Mouse (Mus musculus) kidney, postnatal 0 days (tissue): ENCODE measurements at regions not wholly inside any gene's neighbourhood (a gene's known extent, or its start where the extent isn't known, plus 50 kb on each side); places are given as distances from the start of the nearest gene placed in this dataset.

Experiments used
- ATAC-seq: fragments of 200-750 bp; cut with Nextera tagmentation; replicated peaks from 2 replicates; pipeline ENCODE4 v1.8.0; 2017; ENCODE audit warnings: low read depth, moderate number of reproducible peaks, moderate TSS enrichment, moderate library complexity; ENCODE audit not compliant: low FRiP score
- DNase-seq: peaks from one replicate; pipeline ENCODE4 v3.0.0-alpha.2; 2016; ENCODE audit warnings: low spot score
- H3K27ac ChIP-seq: fragments of 300-500 bp; sonication (generic); 2 replicates; pipeline ENCODE4 v1.5.1; 2014; ENCODE audit warnings: mild to moderate bottlenecking
- H3K27me3 ChIP-seq: fragments of 300-500 bp; sonication (generic); 2 replicates; pipeline ENCODE4 v1.6.1; 2014; ENCODE audit warnings: low read length, mixed read lengths; ENCODE audit not compliant: insufficient read depth
- H3K36me3 ChIP-seq: fragments of 300-500 bp; sonication (generic); 2 replicates; pipeline ENCODE4 v1.6.1; 2014; ENCODE audit warnings: low read length, mixed read lengths; ENCODE audit not compliant: insufficient read depth
- H3K4me1 ChIP-seq: fragments of 300-500 bp; sonication (generic); replicated peaks from 2 replicates; pipeline ENCODE4 v1.6.1; 2014; ENCODE audit warnings: antibody characterized with exemption, low read length, mixed read lengths; ENCODE audit not compliant: insufficient read depth
- H3K4me2 ChIP-seq: fragments of 300-500 bp; sonication (generic); 2 replicates; pipeline ENCODE4 v1.6.1; 2014; ENCODE audit warnings: mild to moderate bottlenecking, low read length, moderate library complexity, mixed read lengths
- H3K4me3 ChIP-seq: fragments of 300-500 bp; sonication (generic); replicated peaks from 2 replicates; pipeline ENCODE4 v1.5.1; 2014; ENCODE audit warnings: low read depth, low read length
- H3K9ac ChIP-seq: fragments of 300-500 bp; sonication (generic); 2 replicates; pipeline ENCODE4 v1.6.1; 2014; ENCODE audit warnings: low read depth, low read length
- H3K9me3 ChIP-seq: fragments of 300-500 bp; sonication (generic); replicated peaks from 2 replicates; pipeline ENCODE4 v1.6.1; 2016; ENCODE audit warnings: low read length, inconsistent platforms, mixed read lengths
- CTCF ChIP-seq: IDR thresholded peaks from 2 replicates; pipeline ENCODE4 v1.5.1; 2016; ENCODE audit warnings: antibody characterized with exemption, low read depth, mild to moderate bottlenecking, moderate library complexity
- WGBS: fragments of 180-500 bp; shearing (Covaris S2); extraction: QIAGEN DNeasy Blood & Tissue Kit; methylation state at CpG from one replicate; pipeline ENCODE4 v1.1.7; 2014; 5-methylcytosine and 5-hydroxymethylcytosine counted together

GRCm38 (mm10) chr9:41228425-41229224, 67.1 kb upstream of the Ubash3b start:
- no peaks in the 10 kb centered on the region for H3K36me3 ChIP-seq
- peak; percentile 88 for TF ChIP-seq CTCF
- H3K4me3 ChIP-seq, result peak overlapping the region; percentile 39
- H3K9me3 ChIP-seq, result no peaks in the 10 kb centered on the region
- 0 out of 2 replicates have a peak, but pooled peaks cover 3% of the 10 kb centered on the region for H3K4me1 ChIP-seq
- peak; percentile 89 for ATAC-seq
- peak overlapping the region; percentile 67 for H3K9ac ChIP-seq
- peak; percentile 95 for DNase-seq
- H3K4me2 ChIP-seq, result peak overlapping the region; percentile 70
- H3K27me3 ChIP-seq, result no peaks in the 10 kb centered on the region
- H3K27ac ChIP-seq, result peak overlapping the region; percentile 63
- 6% methylated on average over 29 of the region's 29 CpGs for WGBS

GRCm38 (mm10) chr9:41223406-41223805, 61.9 kb upstream of the Ubash3b start:
- no peak for DNase-seq
- H3K27me3 ChIP-seq, result no peaks in the 10 kb centered on the region
- no peaks in the 10 kb centered on the region for H3K36me3 ChIP-seq
- no peak overlapping the region for H3K4me2 ChIP-seq
- no peak for ATAC-seq
- H3K9ac ChIP-seq, result no peak overlapping the region
- WGBS, result 58% methylated on average over 11 of the region's 11 CpGs
- H3K4me1 ChIP-seq, result no peaks in the 10 kb centered on the region
- no peak overlapping the region for H3K4me3 ChIP-seq
- no peak overlapping the region for H3K27ac ChIP-seq
- no peaks in the 10 kb centered on the region for H3K9me3 ChIP-seq
- no peak for TF ChIP-seq CTCF

- Histone ChIP-seq H3K27ac (no peak overlapping the region), H3K4me1 (no peaks in the 10 kb centered on the region), H3K4me3 (no peak overlapping the region), H3K27me3 (no peaks in the 10 kb centered on the region), H3K4me2 (no peak overlapping the region), H3K36me3 (no peaks in the 10 kb centered on the region), H3K9me3 (no peaks in the 10 kb centered on the region), H3K9ac (no peak overlapping the region)
- TF ChIP-seq CTCF, result no peak
- no peak for ATAC-seq
- no peak for DNase-seq
- WGBS, result 77% methylated on average over 16 of the region's 16 CpGs
Observed at GRCm38 (mm10) chr9:41222346-41223015, 61.0 kb upstream of the Ubash3b start.

- Histone ChIP-seq H3K27ac (no peak overlapping the region), H3K36me3 (no peaks in the 10 kb centered on the region), H3K4me1 (no peaks in the 10 kb centered on the region), H3K9ac (no peak overlapping the region), H3K27me3 (no peaks in the 10 kb centered on the region), H3K4me2 (no peak overlapping the region), H3K9me3 (no peaks in the 10 kb centered on the region), H3K4me3 (no peak overlapping the region)
- DNase-seq, result no peak
- TF ChIP-seq CTCF, result no peak
- 60% methylated on average over 4 of the region's 4 CpGs for WGBS
- no peak for ATAC-seq
Observed at GRCm38 (mm10) chr9:41221110-41221790, 59.8 kb upstream of the Ubash3b start.

- no peaks in the 10 kb centered on the region for H3K4me1 ChIP-seq
- no peak for TF ChIP-seq CTCF
- no peak for ATAC-seq
- no peak for DNase-seq
- no peak overlapping the region for H3K27ac ChIP-seq
- no peaks in the 10 kb centered on the region for H3K36me3 ChIP-seq
- H3K9ac ChIP-seq, result no peak overlapping the region
- H3K4me3 ChIP-seq, result no peak overlapping the region
- H3K4me2 ChIP-seq, result no peak overlapping the region
- H3K9me3 ChIP-seq, result no peaks in the 10 kb centered on the region
- H3K27me3 ChIP-seq, result no peaks in the 10 kb centered on the region
- 82% methylated on average over 3 of the region's 3 CpGs for WGBS
Observed at GRCm38 (mm10) chr9:41220105-41220669, 58.7 kb upstream of the Ubash3b start.

GRCm38 (mm10) chr9:41218702-41219101, 57.2 kb upstream of the Ubash3b start:
- H3K4me1 ChIP-seq, result no peaks in the 10 kb centered on the region

More at GRCm38 (mm10) chr9:41218702-41219101, 57.2 kb upstream of the Ubash3b start:
- Histone ChIP-seq H3K9ac (no peak overlapping the region), H3K4me3 (no peak overlapping the region), H3K4me2 (no peak overlapping the region), H3K27me3 (no peaks in the 10 kb centered on the region), H3K9me3 (no peaks in the 10 kb centered on the region), H3K27ac (no peak overlapping the region), H3K36me3 (no peaks in the 10 kb centered on the region)
- no peak for TF ChIP-seq CTCF
- ATAC-seq, result no peak
- WGBS, result 91% methylated on average over 6 of the region's 6 CpGs
- no peak for DNase-seq
